Mouse (Mus musculus) embryo, embryonic 10 days (tissue): ENCODE measurements at regions not wholly inside any gene's neighbourhood (a gene's known extent, or its start where the extent isn't known, plus 50 kb on each side); places are given as distances from the start of the nearest gene placed in this dataset.
A peak's percentile ranks its signal among the peaks of the same experiment; 100 is the strongest.

ENCODE experiments used
- DNase-seq: peaks from one replicate; pipeline ENCODE4 v3.0.0-alpha.2; 2015; ENCODE audit warnings: low spot score

- peak; percentile 30 for DNase-seq
Measured at GRCm38 (mm10) chrX:68954687-68955086, 61.8 kb upstream of the Gm6812 start.

- DNase-seq: no peak
Measured at GRCm38 (mm10) chrX:68953298-68953697, 60.4 kb upstream of the Gm6812 start.

GRCm38 (mm10) chrX:68950730-68951129, 57.9 kb upstream of the Gm6812 start:
- peak; percentile 7 for DNase-seq

GRCm38 (mm10) chrX:68945741-68946140, 52.9 kb upstream of the Gm6812 start:
- DNase-seq: no peak
